Mouse (Mus musculus): ENCODE results near the gene Gm49387. TPM values are rescaled to one million over a fixed set of nuclear protein-coding genes. Genes with fewer than 3 reads are reported as not detected.

The Gm49387 gene
- polyA plus RNA-seq, 1 experiment from 2014 or later: 1.7 TPM

- H3K4me3 ChIP-seq (ENCODE audit: low read depth, low read length): no peak overlapping the region
- WGBS: 95% methylated on average over 14 of the region's 14 CpGs
- no peaks in the 10 kb centered on the region for H3K9me3 ChIP-seq (ENCODE audit: low read length)
- ATAC-seq (no peak), DNase-seq (ENCODE audit: low spot score) (no peak)
- TF ChIP-seq CTCF (IDR thresholded peaks at IDR 0.05) (no peak), EP300 (IDR thresholded peaks at IDR 0.05) (no peak)
- no peaks in the 10 kb centered on the region for H3K4me1 ChIP-seq (ENCODE audit: insufficient read depth, low read depth, low read length)
- no peak overlapping the region for H3K27ac ChIP-seq (ENCODE audit: low read length)
- no peak overlapping the region for H3K4me2 ChIP-seq (replicated peaks; ENCODE audit: low read depth, low read length)
- no peaks in the 10 kb centered on the region for H3K27me3 ChIP-seq (replicated peaks; ENCODE audit: insufficient read depth, low read length)
- H3K9ac ChIP-seq (replicated peaks; ENCODE audit: low read depth): no peak overlapping the region
- no peaks in the 10 kb centered on the region for H3K36me3 ChIP-seq (ENCODE audit: insufficient read depth, low read length)
Measured at GRCm38 (mm10) chr14:31601908-31602615, 38.6 kb downstream of the Gm49387 start.

DNA sequence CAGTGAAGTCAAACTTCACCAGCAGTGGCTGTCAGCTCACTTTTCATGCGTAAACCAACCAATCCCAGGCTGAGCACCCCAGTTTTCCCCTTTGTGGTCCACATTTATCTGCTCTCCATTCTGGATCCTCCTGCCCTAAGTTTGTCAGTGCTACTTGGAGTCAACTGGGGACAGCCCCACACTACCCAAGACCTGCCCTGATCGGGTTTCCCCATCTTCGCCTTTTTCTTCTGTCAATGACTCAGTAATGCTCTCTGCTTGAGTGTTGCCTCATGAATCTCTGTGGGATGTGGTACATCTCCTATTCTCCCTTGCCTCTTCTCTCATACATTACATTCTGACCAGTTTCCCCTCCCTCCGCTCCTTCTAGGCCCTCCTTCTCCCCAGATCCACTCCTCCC, 43.2 kb downstream of the Gm49387 start:
- Histone ChIP-seq H3K27me3 (replicated peaks; ENCODE audit: insufficient read depth, low read length) (no peaks in the 10 kb centered on the region), H3K4me3 (ENCODE audit: low read depth, low read length) (no peak overlapping the region), H3K27ac (ENCODE audit: low read length) (no peak overlapping the region), H3K4me2 (replicated peaks; ENCODE audit: low read depth, low read length) (no peak overlapping the region), H3K4me1 (ENCODE audit: insufficient read depth, low read depth, low read length) (no peaks in the 10 kb centered on the region), H3K36me3 (ENCODE audit: insufficient read depth, low read length) (no peaks in the 10 kb centered on the region), H3K9me3 (ENCODE audit: low read length) (no peaks in the 10 kb centered on the region), H3K9ac (replicated peaks; ENCODE audit: low read depth) (no peak overlapping the region)
- WGBS: 94% methylated on average over 4 of the region's 4 CpGs
- ATAC-seq: no peak
- TF ChIP-seq EP300 (IDR thresholded peaks at IDR 0.05) (no peak), CTCF (IDR thresholded peaks at IDR 0.05) (no peak)
- DNase-seq (ENCODE audit: low spot score): no peak

DNA sequence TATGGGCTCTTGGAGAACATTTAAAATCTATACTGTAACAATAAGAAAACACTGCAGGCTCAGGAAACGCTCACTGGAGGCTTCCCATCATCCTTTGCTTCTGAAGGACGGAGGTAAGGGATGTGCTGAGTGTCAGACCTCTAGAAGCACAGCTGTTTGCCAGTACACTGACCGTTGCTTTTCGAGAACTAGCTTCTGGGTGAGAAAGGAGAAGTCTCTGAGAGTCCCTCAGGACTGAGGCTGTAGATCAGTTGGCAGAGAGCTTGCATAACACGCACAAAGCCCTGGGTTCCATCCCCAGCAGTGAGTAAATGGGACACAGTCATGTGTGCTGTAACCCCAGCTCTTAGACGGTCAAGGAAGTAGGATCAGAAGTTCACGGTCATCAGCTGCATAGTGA, 44.3 kb downstream of the Gm49387 start:
- no peak for ATAC-seq

DNA sequence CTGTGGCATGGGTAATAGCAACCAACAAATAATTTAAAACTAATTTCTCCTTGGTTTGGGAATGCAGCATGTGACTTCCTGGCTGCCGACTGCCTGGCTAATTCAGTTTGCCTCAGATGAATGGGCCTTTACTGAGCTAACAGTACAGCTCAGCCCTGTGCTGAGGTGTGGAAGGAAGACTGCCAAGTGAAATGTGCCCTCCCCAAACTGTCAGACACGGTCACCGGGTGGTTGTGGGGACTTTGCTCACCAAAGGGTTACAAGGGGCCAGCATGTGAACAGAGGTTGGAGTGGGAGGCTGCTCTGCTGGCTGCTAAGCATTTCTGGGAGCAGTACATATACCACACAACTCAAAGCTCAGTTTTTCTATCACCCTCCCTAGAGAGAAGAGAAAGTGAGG, 46.0 kb downstream of the Gm49387 start:
- no peaks in the 10 kb centered on the region for H3K4me1 ChIP-seq (ENCODE audit: insufficient read depth, low read depth, low read length)
- H3K9me3 ChIP-seq (ENCODE audit: low read length): no peaks in the 10 kb centered on the region
- WGBS: 61% methylated on average over 3 of the region's 3 CpGs
- no peaks in the 10 kb centered on the region for H3K36me3 ChIP-seq (ENCODE audit: insufficient read depth, low read length)
- no peak overlapping the region for H3K4me3 ChIP-seq (ENCODE audit: low read depth, low read length)
- H3K27me3 ChIP-seq (replicated peaks; ENCODE audit: insufficient read depth, low read length): no peaks in the 10 kb centered on the region
- no peak for TF ChIP-seq EP300 (IDR thresholded peaks at IDR 0.05)
- TF ChIP-seq CTCF (IDR thresholded peaks at IDR 0.05): no peak
- no peak overlapping the region for H3K9ac ChIP-seq (replicated peaks; ENCODE audit: low read depth)
- no peak for ATAC-seq
- H3K4me2 ChIP-seq (replicated peaks; ENCODE audit: low read depth, low read length): no peak overlapping the region
- no peak for DNase-seq (ENCODE audit: low spot score)
- no peak overlapping the region for H3K27ac ChIP-seq (ENCODE audit: low read length)

More for the DNA sequence above, 44.3 kb downstream of the Gm49387 start:
- Histone ChIP-seq H3K4me1 (ENCODE audit: insufficient read depth, low read depth, low read length) (no peaks in the 10 kb centered on the region), H3K36me3 (ENCODE audit: insufficient read depth, low read length) (no peaks in the 10 kb centered on the region), H3K4me2 (replicated peaks; ENCODE audit: low read depth, low read length) (no peak overlapping the region), H3K9ac (replicated peaks; ENCODE audit: low read depth) (no peak overlapping the region), H3K4me3 (ENCODE audit: low read depth, low read length) (no peak overlapping the region), H3K9me3 (ENCODE audit: low read length) (no peaks in the 10 kb centered on the region), H3K27ac (ENCODE audit: low read length) (no peak overlapping the region), H3K27me3 (replicated peaks; ENCODE audit: insufficient read depth, low read length) (no peaks in the 10 kb centered on the region)
- TF ChIP-seq EP300 (IDR thresholded peaks at IDR 0.05) (no peak), CTCF (IDR thresholded peaks at IDR 0.05) (no peak)
- 67% methylated on average over 7 of the region's 7 CpGs for WGBS
- no peak for DNase-seq (ENCODE audit: low spot score)

DNA sequence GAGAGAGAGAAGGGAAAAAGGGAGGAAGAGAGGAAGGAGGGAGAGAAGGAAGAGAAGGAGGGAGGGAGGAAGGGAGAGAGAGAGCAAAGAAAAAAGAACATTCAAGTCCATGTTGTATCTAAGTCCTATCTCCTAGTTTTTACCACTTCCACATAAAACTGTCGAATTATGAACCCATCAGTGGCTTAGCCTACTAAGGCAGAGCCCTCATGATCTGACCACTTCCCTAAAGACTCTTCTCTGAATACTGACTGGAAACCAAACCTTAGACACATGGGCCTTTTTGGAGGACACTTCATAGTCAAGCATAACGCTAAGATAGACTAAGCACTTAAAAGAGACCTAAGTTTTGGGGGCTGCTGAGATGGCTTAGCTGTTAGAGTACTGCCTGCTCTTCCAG, 47.6 kb downstream of the Gm49387 start:
- Histone ChIP-seq H3K9ac (replicated peaks; ENCODE audit: low read depth) (no peak overlapping the region), H3K27ac (ENCODE audit: low read length) (no peak overlapping the region), H3K4me1 (ENCODE audit: insufficient read depth, low read depth, low read length) (no peaks in the 10 kb centered on the region), H3K36me3 (ENCODE audit: insufficient read depth, low read length) (no peaks in the 10 kb centered on the region), H3K4me3 (ENCODE audit: low read depth, low read length) (no peak overlapping the region), H3K27me3 (replicated peaks; ENCODE audit: insufficient read depth, low read length) (no peaks in the 10 kb centered on the region), H3K9me3 (ENCODE audit: low read length) (no peaks in the 10 kb centered on the region), H3K4me2 (replicated peaks; ENCODE audit: low read depth, low read length) (no peak overlapping the region)
- ATAC-seq: no peak
- WGBS: 64% methylated on average over 2 of the region's 2 CpGs
- no peak for TF ChIP-seq EP300 (IDR thresholded peaks at IDR 0.05)
- no peak for TF ChIP-seq CTCF (IDR thresholded peaks at IDR 0.05)
- no peak for DNase-seq (ENCODE audit: low spot score)

- WGBS: 75% methylated on average over 3 of the region's 3 CpGs
- TF ChIP-seq EP300 (IDR thresholded peaks at IDR 0.05): no peak
- no peak for TF ChIP-seq CTCF (IDR thresholded peaks at IDR 0.05)
- Histone ChIP-seq H3K4me2 (replicated peaks; ENCODE audit: low read depth, low read length) (no peak within 1 kb of the TSS), H3K9me3 (ENCODE audit: low read length) (no peaks in the 10 kb centered on the region), H3K36me3 (ENCODE audit: insufficient read depth, low read length) (no peaks in the 10 kb centered on the region), H3K9ac (replicated peaks; ENCODE audit: low read depth) (no peak within 1 kb of the TSS), H3K4me3 (ENCODE audit: low read depth, low read length) (no peak within 1 kb of the TSS), H3K27ac (ENCODE audit: low read length) (no peak within 1 kb of the TSS), H3K27me3 (replicated peaks; ENCODE audit: insufficient read depth, low read length) (no peaks in the 10 kb centered on the region), H3K4me1 (ENCODE audit: insufficient read depth, low read depth, low read length) (no peaks in the 10 kb centered on the region)
- ATAC-seq (no peak), DNase-seq (ENCODE audit: low spot score) (no peak)
Measured at GRCm38 (mm10) chr14:31591243-31591642, 49.4 kb downstream of the Gm49387 start, which contains the start of gene Colq. Gene Colq (minus strand): TSS chr14:31591343.

Measured in lung, postnatal 0 days (tissue).